Mouse (Mus musculus) frontal cortex, postnatal 10 days (tissue): ENCODE results near the gene Gzmm.

Source experiments
- DNase-seq, 2 experiments: peaks; one replicate each; pipeline ENCODE4 v3.0.0; 2022; ENCODE audit warnings: low spot score in 2 of 2, mixed read lengths in 1 of 2

The Gzmm gene

DNA sequence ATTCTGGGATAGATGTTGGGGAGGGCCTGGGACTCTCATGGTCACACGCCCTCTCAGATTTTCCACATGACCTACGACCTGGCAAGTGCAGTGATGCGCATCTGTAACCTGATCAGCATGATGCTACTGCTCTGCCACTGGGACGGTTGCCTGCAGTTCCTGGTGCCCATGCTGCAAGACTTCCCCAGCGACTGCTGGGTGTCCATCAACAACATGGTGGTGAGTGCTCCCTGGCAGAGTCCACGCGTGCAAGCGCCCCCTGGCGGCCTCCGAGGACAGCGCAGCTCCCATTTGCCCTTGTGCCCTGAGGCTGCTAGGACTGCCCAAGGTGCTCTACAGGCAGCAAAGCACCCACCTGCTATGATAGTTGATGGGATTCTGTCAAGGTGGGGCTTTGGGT, 37.3 kb downstream of the Gzmm start:
- DNase-seq = no peak

DNA sequence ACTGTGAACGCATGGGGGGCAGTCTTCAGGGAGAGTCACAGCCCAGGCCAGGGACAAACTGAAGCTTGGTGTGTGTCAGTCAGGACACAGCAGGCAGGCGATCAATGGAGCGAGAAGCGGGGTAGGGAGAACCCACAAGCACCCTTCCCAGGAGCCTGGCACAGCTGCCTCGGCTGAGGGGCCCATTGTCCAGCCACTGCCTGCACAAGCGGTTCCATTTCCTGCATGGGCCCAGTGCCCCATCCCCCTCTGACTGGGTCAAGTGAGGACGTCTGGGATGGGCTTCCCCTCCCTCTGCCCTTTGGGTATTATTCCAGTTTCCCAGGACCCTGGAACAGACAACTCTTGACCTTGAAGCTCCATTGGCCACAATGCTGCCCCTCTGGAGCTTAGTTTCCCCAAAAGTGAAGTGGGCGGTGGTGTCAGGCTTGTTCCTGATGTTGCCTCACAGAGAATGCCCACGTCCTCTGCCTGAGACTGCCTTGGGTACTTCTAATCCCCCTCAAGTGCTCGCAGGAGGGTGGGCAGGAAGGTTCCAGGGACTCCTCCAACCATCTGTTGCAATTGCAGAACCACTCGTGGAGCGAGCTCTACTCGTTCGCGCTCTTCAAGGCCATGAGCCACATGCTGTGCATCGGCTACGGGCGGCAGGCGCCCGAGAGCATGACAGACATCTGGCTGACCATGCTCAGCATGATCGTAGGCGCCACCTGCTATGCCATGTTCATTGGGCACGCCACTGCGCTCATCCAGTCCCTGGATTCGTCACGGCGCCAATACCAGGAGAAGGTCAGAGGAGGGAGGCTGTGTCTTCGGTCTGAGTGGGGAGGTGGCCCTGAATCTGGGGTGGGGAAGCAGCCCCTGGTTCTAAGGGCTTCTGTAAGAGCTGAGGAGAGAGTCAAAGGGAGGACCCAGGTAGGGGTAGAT, 39.8 kb downstream of the Gzmm start:
- no peak for DNase-seq

DNA sequence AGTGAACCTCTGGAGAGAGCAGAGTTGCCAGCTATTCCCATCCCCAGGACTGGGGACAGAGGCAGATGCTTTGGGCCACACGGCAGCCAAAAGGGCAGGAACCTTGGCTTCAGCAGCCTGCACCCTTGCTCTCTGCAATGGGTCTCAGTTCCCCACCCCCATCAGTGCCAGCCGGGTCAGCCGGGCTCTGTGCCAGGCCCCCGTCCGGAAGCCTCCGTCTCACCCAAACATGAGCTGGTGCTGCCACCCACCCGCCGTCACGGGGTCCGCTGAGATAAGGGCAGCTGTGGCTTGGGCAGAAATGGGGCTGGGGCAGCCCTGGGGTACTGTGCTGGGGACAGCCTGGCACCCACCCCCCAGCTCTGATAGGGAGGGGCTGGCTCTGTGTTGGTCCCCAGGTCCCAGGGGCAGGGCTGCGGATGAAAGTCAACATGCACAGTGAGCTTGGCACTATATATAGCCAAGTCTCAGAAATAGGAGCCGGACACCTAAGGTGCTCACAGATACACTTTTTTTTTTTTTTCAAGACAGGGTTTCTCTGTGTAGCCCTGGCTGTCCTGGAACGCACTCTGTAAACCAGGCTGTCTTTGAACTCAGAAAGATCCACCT, 40.6 kb downstream of the Gzmm start:
- no peak for DNase-seq

DNA sequence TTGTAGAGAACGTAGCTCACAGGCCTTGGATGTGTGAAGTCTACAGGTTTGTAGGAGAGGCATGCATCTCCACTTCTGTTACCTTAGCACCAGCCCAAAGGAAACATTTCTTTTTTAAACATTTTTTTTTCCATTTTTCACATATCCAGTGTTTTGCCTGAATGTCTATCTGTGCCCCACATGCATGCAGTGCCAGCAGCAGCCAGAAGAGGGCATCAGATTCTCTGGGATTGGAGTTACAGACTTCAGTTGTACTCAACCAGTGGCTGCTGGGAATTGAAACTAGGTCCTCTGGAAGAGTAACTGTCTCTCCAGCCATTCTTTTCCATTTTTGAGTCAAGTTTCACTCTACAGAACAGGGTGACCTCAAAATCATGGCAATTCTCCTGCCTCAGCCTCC, 43.7 kb downstream of the Gzmm start:
- DNase-seq = no peak

DNA sequence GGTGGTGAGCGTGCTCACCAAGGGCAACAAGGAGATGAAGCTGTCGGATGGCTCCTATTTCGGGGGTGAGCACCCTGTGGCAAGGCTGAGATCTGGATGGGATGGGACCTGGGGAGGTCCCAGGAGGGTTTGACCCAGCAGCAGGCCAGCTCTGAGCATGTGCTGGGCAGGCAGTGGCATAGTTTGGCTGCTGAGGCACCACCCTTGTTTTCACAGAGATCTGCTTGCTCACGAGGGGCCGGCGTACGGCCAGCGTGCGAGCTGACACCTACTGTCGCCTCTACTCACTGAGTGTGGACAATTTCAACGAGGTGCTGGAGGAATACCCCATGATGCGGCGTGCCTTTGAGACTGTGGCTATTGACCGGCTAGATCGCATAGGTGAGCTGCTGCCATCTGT, 45.0 kb downstream of the Gzmm start:
- DNase-seq = no peak

DNA sequence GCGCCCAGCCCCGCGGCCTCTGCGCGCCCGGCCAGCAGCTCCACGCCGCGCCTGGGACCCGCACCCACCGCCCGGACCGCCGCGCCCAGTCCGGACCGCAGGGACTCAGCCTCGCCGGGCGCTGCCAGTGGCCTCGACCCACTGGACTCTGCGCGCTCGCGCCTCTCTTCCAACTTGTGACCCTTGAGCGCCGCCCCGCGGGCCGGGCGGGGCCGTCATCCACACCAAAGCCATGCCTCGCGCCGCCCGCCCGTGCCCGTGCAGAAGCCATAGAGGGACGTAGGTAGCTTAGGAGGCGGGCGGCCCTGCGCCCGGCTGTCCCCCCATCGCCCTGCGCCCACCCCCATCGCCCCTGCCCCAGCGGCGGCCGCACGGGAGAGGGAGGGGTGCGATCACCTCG, 46.5 kb downstream of the Gzmm start:
- no peak for DNase-seq

DNA sequence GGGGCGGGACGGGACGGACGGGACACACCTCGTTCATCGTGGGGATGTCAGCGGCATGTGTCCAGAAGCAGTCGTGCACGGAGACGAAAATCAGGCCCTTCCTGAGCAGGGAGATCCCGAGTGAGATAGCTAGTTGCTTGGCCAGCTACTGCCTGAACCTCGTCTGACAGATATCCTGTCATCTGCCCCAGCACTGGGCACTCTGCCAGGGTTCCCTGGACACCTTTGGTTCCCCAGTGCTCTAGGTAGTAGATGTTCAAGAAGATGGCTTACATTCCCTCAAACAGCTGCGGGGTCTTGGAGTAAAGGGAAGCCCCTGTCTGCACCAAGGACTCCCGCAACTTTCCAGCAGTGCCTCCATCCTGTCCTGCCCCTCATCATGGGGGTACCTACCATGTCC, 47.9 kb downstream of the Gzmm start:
- DNase-seq = no peak

DNA sequence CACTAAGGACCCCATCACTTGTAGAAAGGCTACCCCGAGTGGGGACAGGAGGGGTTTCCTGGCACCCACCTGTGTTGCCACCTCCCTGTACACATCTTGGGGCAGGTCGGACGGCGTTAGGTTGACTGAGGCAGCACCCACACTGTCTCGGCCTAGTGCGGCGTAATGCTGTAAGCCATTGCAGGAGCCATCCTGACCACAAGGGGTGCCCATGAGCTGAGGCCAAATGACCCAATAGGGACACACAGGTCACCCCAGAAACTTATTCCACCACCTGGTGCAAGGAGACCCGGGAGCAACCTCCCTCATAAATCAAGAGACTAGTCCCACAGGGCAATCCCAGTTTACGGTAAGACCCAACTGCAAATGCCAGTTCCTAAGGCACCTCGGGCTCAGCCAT, 49.4 kb downstream of the Gzmm start:
- DNase-seq = no peak

DNA sequence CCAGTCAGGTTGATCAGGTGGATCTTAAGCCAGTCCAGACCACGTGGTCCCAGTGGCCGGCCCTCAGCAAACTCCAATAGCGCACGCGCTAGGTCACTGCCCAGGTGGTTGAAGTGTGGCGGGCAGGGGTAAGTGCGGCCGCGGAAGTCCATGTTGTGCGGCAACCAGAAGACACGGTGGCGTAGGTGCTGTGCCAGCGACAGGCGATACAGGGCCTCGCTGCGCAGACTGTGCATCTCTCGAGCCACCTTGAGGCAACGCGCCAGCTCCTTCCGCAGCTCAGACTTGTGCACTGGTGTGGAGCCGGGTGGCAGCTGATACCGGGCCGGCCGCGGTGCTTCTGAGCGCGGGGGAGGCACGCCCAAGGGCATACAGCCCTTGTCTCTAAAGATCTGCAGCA, 50.4 kb downstream of the Gzmm start:
- no peak for DNase-seq

DNA sequence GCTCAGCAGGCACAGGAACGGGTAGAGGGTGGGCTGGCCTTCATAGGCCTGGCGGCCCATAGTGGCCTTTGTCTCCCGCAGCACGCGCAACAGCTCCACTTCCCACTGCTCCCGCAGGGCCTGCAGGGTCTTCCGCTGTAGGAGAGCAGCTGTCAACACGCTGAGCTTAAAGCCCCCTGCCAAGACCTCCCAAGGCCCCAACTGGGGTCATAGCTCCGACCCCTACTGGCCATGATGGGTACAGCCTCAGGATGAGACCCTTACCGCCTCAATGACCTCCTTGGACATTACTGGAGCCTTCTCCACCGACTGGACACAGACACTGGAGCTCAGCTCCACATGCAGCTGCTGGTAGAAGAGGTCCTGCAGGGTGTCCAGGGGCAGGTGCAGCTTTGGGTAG, 52.0 kb downstream of the Gzmm start:
- DNase-seq = no peak

DNA sequence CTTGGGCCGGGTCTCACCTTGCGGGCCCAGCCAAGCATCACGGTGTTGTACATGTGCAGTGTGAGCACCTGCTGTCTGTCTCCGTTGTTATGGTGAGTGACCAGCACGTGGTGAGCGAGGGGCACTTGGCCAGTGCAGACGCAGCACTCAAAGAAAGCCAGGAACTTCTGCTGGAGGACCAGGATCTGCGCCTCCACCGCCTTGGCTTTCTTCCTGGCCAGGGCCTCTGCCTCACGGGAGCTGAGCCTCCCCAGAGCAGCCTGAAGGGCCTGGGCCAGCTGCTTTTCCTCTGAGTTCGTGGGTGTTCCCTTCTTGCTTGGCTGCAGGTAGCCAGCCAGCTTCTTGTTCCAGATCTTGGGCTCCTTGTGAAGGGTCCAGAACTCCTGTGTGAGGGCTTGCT, 54.3 kb downstream of the Gzmm start:
- no peak for DNase-seq

DNA sequence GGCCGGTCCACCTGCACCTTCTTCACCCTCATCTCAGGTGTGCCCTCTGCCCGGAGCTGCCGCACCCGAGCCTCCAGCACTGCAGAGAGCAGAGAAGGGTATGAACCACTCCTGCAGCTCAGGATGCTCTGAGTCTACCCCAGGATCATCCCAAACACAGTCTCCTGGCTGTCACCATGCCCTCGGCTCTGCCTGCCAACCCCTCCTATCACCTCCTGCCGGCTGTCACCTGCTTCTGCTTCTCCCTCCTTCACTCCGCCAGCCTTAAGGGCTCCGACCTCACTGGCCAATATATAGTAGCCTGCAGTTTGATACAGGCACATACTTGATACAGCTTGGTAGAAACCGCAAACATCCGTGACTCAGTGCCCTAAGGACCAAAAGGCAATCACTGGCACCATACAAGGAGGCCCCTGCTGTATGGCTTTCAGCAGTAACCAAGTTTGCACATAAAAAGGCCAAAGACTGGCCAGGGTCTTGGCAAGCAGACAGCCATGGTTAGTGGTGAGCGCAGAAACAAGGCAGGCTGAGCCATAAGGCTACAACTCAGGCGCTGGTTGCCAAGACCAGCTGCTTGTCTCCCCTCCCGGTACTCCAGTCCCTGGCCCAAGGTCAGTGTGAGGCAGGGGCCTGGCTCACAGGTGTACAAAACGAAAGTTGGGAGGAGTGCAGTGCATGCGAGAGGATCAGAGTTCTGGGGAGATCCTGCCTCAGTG, 55.0 kb downstream of the Gzmm start:
- DNase-seq = no peak
